In genomic region chr8:56615005-56615404, GRCm38 (mm10) we compare ENCODE assay signal across 8 mouse cellular contexts.
DNase-seq lines count a peak whose midpoint lies in the region; ATAC-seq and TF ChIP-seq lines count a peak whose summit lies in the region.

No protein-coding gene starts in this region.

- TF ChIP-seq CTCF in G1E (IDR thresholded peaks at IDR 0.05; ENCODE audit: low read depth, low read length) = peak; percentile 53
- peak; percentile 78 for TF ChIP-seq CTCF in lung, embryonic 14.5 days (IDR thresholded peaks at IDR 0.05; ENCODE audit: low read depth)

- no peak overlapping the region for H3K27ac ChIP-seq in kidney, embryonic 15.5 days
- H3K27ac ChIP-seq in lung, embryonic 14.5 days (ENCODE audit: low read depth) = no peak overlapping the region

- H3K36me3 ChIP-seq in G1E (replicated peaks) = no peaks in the 10 kb centered on the region
- no peaks in the 10 kb centered on the region for H3K36me3 ChIP-seq in kidney, embryonic 15.5 days
- no peaks in the 10 kb centered on the region for H3K36me3 ChIP-seq in lung, embryonic 14.5 days (ENCODE audit: insufficient read depth)

- H3K9me3 ChIP-seq in G1E (replicated peaks) = no peaks in the 10 kb centered on the region
- no peaks in the 10 kb centered on the region for H3K9me3 ChIP-seq in kidney, embryonic 15.5 days (replicated peaks)
- H3K9me3 ChIP-seq in lung, embryonic 14.5 days (ENCODE audit: low read depth, low read length) = no peaks in the 10 kb centered on the region

- no peak overlapping the region for H3K4me2 ChIP-seq in kidney, embryonic 15.5 days
- H3K4me2 ChIP-seq in lung, embryonic 14.5 days = no peak overlapping the region

- peak; percentile 26 to 87 for DNase-seq in adrenal gland, adult (ENCODE audit: inconsistent age in 2 of 2, low spot score in 1 of 2)
- DNase-seq in adrenal gland, postnatal 25 days = no peak
- peak; percentile 10 for DNase-seq in G1E (ENCODE audit: low spot score)
- peak; percentile 58 to 62 for DNase-seq in cerebellum, adult 18-20 months
- peak; percentile 85 for DNase-seq in forelimb bud, embryonic 11.5 days (ENCODE audit: low read depth, low spot score)
- peak; percentile 90 for DNase-seq in lung, embryonic 14.5 days
- DNase-seq in retina, adult 2 months (ENCODE audit: low read depth, low spot score) = peak; percentile 46

- ATAC-seq in G1E (ENCODE audit: extremely low read depth, insufficient number of reproducible peaks, low FRiP score, poor library complexity, severe bottlenecking) = no peak
- peak; percentile 56; the same call in 1 of the 2 replicates for ATAC-seq in kidney, embryonic 15.5 days (replicated peaks; ENCODE audit: low FRiP score)
- ATAC-seq in lung, embryonic 14.5 days (ENCODE audit: insufficient read depth) = peak; percentile 78

- no peak overlapping the region for H3K9ac ChIP-seq in kidney, embryonic 15.5 days
- H3K9ac ChIP-seq in lung, embryonic 14.5 days = no peak overlapping the region

- H3K4me3 ChIP-seq in G1E (ENCODE audit: low read depth, low read length) = no peak overlapping the region
- no peak overlapping the region for H3K4me3 ChIP-seq in kidney, embryonic 15.5 days (replicated peaks)
- H3K4me3 ChIP-seq in lung, embryonic 14.5 days (ENCODE audit: low read depth, low read length) = no peak overlapping the region

- 8% methylated on average over 5 of the region's 5 CpGs for WGBS in kidney, embryonic 15.5 days
- 7% methylated on average over 5 of the region's 5 CpGs for WGBS in lung, embryonic 14.5 days

- no peaks in the 10 kb centered on the region; the same call in 1 of the 2 replicates for H3K4me1 ChIP-seq in G1E (ENCODE audit: insufficient read depth, low read depth, low read length)
- H3K4me1 ChIP-seq in kidney, embryonic 15.5 days = no peaks in the 10 kb centered on the region
- H3K4me1 ChIP-seq in lung, embryonic 14.5 days (ENCODE audit: insufficient read depth) = no peaks in the 10 kb centered on the region

- peaks cover 6% of the 10 kb centered on the region for H3K27me3 ChIP-seq in G1E (ENCODE audit: insufficient read depth, low read length)
- peaks cover 26% of the 10 kb centered on the region for H3K27me3 ChIP-seq in kidney, embryonic 15.5 days
- H3K27me3 ChIP-seq in lung, embryonic 14.5 days (ENCODE audit: insufficient read depth, low read length) = peaks cover 5% of the 10 kb centered on the region
